Mouse (Mus musculus) large intestine, adult 2 months (tissue): Measurements from ENCODE around the gene Diras1. TPM values are rescaled to one million over a fixed set of nuclear protein-coding genes. Genes with fewer than 3 reads are reported as not detected.
"Not testable (repeated sequence)": the region's sequence is repeated elsewhere in the genome, so short reads cannot be mapped to it uniquely, and the experiment has no call there.

Source experiments
- DNase-seq: peaks from one replicate; pipeline ENCODE4 v3.0.0-alpha.2; 2012; ENCODE audit warnings: low read depth, low spot score
- WGBS: fragments of 180-500 bp; shearing (Covaris S2); methylation state at CpG from one replicate; pipeline ENCODE4 v1.1.7; 2018; 5-methylcytosine and 5-hydroxymethylcytosine counted together
- polyA plus RNA-seq: library from polyadenylated mRNA; depleted of rRNA; stranded (reverse); fragments of >200 nt; gene quantifications from 2 replicates; pipeline ENCODE4 v1.2.3, GENCODE M21; 2012; rRNA removed

Diras1 gene
- polyA plus RNA-seq, result 0.22 and 0.36 TPM in 2 replicates

GRCm38 (mm10) chr10:81025639-81026275, at the start of gene Diras1:
Diras1 (minus strand) TSS chr10:81025662.
- WGBS, result 44% methylated on average over 12 of the region's 12 CpGs
- DNase-seq, result no peak

DNA sequence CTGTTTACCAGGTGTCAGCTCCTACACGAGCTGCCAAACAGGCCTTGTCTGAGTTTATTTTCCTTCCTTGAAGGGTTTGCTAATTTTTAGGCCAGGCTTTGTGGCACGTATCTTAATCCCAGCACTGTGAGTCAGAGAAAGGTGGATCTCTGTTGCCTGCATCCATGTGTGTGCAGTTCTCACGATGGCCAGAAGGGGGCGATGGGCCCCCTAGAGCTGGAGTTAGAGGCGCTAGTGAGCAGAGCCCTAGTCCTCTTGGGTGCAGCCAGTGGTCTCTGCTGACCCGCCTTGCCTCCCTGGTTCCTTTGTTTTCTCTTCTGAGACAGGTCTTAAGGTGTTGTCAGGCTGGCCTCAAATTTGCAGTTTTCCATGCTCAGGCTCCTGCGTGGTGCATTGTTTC, 48.0 kb upstream of the Diras1 start:
- no peak for DNase-seq
- 67% methylated on average over 7 of the region's 7 CpGs for WGBS

GRCm38 (mm10) chr10:81072290-81072689, 46.8 kb upstream of the Diras1 start:
- WGBS, result 46% methylated on average over 8 of the region's 8 CpGs
- DNase-seq, result no peak

- peak; percentile 93 for DNase-seq
- WGBS, result under 1% methylated on average over 35 of the region's 35 CpGs
Observed at GRCm38 (mm10) chr10:81069836-81070235, 44.4 kb upstream of the Diras1 start, which contains the start of gene Thop1. Thop1 (plus strand) TSS chr10:81070035.

GRCm38 (mm10) chr10:81068706-81069105, 43.2 kb upstream of the Diras1 start:
- WGBS, result 76% methylated on average over 5 of the region's 5 CpGs
- no peak for DNase-seq

- DNase-seq, result not testable (repeated sequence)
- 79% methylated on average over 8 of the region's 8 CpGs for WGBS
Observed at GRCm38 (mm10) chr10:81064519-81064918, 39.1 kb upstream of the Diras1 start.

GRCm38 (mm10) chr10:81062710-81063109, 37.2 kb upstream of the Diras1 start:
- no peak for DNase-seq
- 61% methylated on average over 4 of the region's 4 CpGs for WGBS

GRCm38 (mm10) chr10:81059603-81060543, 34.4 kb upstream of the Diras1 start, which contains the start of gene Sgta:
Sgta (minus strand) TSS chr10:81060181.
- WGBS, result under 1% methylated on average over 48 of the region's 48 CpGs
- DNase-seq, result peak; percentile 99

GRCm38 (mm10) chr10:81058896-81059295, 33.4 kb upstream of the Diras1 start:
- DNase-seq, result no peak
- WGBS, result 47% methylated on average over 6 of the region's 6 CpGs

GRCm38 (mm10) chr10:81057406-81058130, 32.1 kb upstream of the Diras1 start:
- WGBS, result 77% methylated on average over 23 of the region's 23 CpGs
- no peak for DNase-seq

- WGBS, result 73% methylated on average over 11 of the region's 11 CpGs
- DNase-seq, result not testable (repeated sequence)
Observed at GRCm38 (mm10) chr10:81055802-81056340, 30.4 kb upstream of the Diras1 start.

DNA sequence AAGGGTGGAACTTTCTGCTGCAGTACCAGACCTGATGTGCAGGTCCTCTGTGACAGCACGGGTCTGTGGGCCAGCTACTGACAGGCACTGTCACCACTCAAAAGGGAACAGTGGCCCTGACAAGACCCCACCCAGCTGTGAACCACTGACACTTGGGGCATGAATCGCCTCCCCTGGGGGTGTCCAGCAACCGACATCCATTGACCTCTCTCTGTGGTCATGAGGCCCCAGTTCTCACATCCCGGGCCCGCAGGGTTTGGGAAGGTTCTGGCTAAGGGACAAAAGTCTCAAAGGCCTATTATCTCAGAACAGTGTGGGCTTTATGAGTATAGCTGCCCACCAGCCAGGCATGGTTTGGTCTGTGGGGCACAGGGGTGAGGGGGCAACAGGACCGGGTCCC, 29.7 kb upstream of the Diras1 start:
- WGBS, result 86% methylated on average over 6 of the region's 6 CpGs
- DNase-seq, result no peak

DNA sequence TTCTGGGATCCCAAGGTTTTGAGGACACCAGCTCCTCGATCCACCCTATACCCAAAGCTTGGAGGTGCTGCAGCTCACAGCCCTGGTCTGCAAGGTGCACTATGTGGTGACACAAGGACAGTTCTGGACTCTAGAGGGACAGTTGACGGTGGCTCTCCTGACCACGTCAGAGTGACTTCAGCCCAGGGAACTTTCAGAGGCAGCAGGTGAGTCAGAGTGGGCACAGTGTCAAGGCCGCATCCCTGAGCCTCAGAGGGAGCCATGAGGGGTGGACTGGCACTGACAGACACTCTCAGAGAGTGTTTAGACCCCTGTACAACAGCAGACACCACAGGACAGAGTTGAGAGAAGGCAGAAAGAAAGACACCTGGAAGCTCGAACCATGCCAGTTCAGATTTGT, 27.1 kb upstream of the Diras1 start:
- DNase-seq, result no peak
- WGBS, result 77% methylated on average over 5 of the region's 5 CpGs

DNA sequence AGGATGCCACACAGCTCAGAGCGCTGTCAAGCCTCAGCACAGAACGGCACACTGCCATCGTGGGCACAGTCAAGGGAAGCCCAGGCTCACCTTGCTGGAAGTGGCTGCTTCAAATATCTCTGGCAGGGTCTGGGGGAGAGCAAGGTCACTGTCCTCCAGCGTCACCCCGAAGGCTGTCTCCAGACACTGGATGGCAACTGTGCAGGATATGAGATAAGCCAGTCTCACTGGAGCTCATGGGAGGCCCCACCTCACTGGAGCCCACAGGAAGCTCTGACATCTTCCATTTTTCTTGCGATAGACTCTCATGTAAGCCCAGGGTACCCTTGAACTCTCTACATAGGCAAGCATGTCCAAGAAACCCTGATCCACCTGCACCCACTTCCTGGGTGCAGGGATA, 25.7 kb upstream of the Diras1 start:
- WGBS, result 94% methylated on average over 6 of the region's 6 CpGs
- no peak for DNase-seq

- 94% methylated on average over 4 of the region's 4 CpGs for WGBS
- DNase-seq, result no peak
Observed at GRCm38 (mm10) chr10:81050645-81051044, 25.2 kb upstream of the Diras1 start.

GRCm38 (mm10) chr10:81045246-81045645, 19.8 kb upstream of the Diras1 start:
- 81% methylated on average over 14 of the region's 14 CpGs for WGBS

GRCm38 (mm10) chr10:81041458-81042175, 16.2 kb upstream of the Diras1 start:
- WGBS, result 25% methylated on average over 13 of the region's 13 CpGs
- no peak for DNase-seq

More at GRCm38 (mm10) chr10:81045246-81045645, 19.8 kb upstream of the Diras1 start:
- not testable (repeated sequence) for DNase-seq

DNA sequence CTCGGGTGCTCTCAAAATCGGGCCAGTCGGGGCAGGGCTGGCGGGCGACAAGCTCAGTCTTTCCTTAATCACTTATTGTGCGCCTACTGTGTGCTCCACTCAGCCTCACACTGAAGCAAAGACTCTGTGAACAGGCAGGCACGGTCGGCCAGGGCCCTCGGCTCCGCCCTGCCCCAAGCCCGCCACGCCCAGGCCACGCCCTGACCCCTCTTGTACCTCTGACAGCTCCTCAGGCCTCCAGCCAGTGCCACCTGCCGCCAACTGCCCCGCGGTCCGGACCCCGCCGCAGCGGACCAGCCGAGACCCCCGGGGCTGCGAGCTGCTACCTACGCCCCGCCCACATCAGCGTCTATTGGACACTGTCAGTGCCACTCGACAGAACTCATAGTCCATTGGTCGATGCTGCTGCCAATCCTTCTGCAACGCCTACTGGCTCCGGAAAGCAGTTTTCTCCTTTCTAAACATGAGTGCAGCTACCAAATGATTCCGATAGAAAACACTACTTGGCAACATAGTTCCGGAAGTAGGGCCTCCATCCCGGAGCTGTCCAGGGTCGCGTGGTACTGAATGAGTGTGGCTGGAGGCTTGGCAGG, 11.6 kb upstream of the Diras1 start, which contains the start of gene Slc39a3:
TSS of gene Slc39a3 (minus strand) at position 439 of the 593 bp plus-strand sequence.
- peak; percentile 92 for DNase-seq
- WGBS, result under 1% methylated on average over 35 of the region's 35 CpGs
